Mouse (Mus musculus) midbrain, embryonic 15.5 days (tissue): ENCODE measurements around the gene Zfp119b. TPM values are rescaled to one million over a fixed set of nuclear protein-coding genes. Genes with fewer than 3 reads are reported as not detected.
"Not testable (repeated sequence)": the region's sequence is repeated elsewhere in the genome, so short reads cannot be mapped to it uniquely, and the experiment has no call there.

ENCODE experiments used
- ATAC-seq: fragments of 200-750 bp; cut with Nextera tagmentation; replicated peaks from 2 replicates; pipeline ENCODE4 v1.8.0; 2017; ENCODE audit warnings: moderate TSS enrichment
- H3K27ac ChIP-seq: fragments of 300-500 bp; sonication (generic); 2 replicates; pipeline ENCODE4 v1.5.1; 2015; ENCODE audit warnings: mild to moderate bottlenecking, inconsistent platforms
- H3K27me3 ChIP-seq: fragments of 300-500 bp; sonication (generic); replicated peaks from 2 replicates; pipeline ENCODE4 v1.6.1; 2015; ENCODE audit warnings: inconsistent platforms
- H3K36me3 ChIP-seq: fragments of 300-500 bp; sonication (generic); replicated peaks from 2 replicates; pipeline ENCODE4 v1.6.1; 2015; ENCODE audit warnings: inconsistent platforms
- H3K4me1 ChIP-seq: fragments of 300-500 bp; sonication (generic); 2 replicates; pipeline ENCODE4 v1.6.1; 2015; ENCODE audit warnings: inconsistent platforms
- H3K4me2 ChIP-seq: fragments of 300-500 bp; sonication (generic); 2 replicates; pipeline ENCODE4 v1.6.1; 2015; ENCODE audit warnings: inconsistent platforms, mild to moderate bottlenecking, moderate library complexity
- H3K4me3 ChIP-seq: fragments of 300-500 bp; sonication (generic); 2 replicates; pipeline ENCODE4 v1.5.1; 2015; ENCODE audit warnings: mild to moderate bottlenecking, inconsistent platforms
- H3K9ac ChIP-seq: fragments of 300-500 bp; sonication (generic); 2 replicates; pipeline ENCODE4 v1.6.1; 2015; ENCODE audit warnings: mild to moderate bottlenecking, inconsistent platforms
- H3K9me3 ChIP-seq: fragments of 300-500 bp; sonication (generic); 2 replicates; pipeline ENCODE4 v1.6.1; 2016; ENCODE audit warnings: inconsistent platforms
- WGBS: fragments of 180-500 bp; shearing (Covaris S2); methylation state at CpG from one replicate; pipeline ENCODE4 v1.1.7; 2015; ENCODE audit warnings: mixed read lengths; 5-methylcytosine and 5-hydroxymethylcytosine counted together
- polyA plus RNA-seq: library from polyadenylated mRNA; unstranded; fragments of >200 nt; fragmentation: Nextera tagmentation; extraction: Ambion mirVana; gene quantifications from 2 replicates; pipeline ENCODE4 v1.2.1, GENCODE M21; 2015

Zfp119b gene
- polyA plus RNA-seq, 1 experiment from 2014 or later = 10.2 TPM

DNA sequence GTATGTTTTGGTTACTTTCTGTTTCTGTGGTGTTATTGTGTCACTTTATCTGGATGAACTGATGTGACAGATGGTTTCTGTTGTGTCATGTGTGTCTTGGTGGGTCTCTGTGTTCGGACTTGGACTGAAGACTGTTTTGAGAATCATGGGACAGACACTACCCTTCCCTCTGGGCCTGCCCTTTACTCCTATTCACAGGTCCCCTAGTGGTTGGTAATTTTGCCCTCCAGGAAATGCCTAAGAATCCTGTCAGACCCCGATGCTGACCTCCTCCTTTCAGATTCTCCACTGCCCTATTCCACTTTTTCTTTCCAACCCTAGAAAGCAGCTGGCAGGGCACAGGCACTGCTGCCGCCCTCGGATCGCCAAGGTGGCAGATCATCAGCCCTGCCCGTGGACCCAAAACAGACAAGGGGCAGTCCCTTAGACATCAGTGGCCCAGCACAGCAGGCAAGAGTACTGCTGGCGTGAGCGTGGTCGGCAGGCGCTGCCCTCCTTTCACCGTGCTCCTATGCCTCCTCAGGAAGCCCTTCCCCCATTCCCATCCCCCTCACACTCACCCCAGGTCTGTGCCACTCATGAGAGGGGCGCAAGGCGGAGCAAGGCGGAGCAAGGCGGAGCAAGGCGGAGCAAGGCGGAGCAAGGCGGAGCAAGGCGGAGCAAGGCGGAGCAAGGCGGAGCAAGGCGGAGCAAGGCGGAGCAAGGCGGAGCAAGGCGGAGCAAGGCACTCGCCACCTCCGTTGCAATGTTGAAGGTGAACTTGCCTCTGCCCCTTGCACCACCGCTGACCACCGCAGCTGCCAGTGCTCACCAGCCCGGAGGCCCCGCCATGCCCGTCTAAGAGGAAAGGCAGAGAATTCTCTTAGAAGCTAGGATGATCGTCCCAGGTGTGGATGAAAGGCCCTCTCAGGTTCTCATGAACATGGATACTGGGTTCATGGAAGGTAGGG lies 17.5 kb downstream of the Zfp119b start:
- H3K9me3 ChIP-seq = no peaks in the 10 kb centered on the region
- 2% methylated on average over 33 of the region's 33 CpGs for WGBS
- peak overlapping the region; percentile 72 for H3K4me2 ChIP-seq
- peak overlapping the region; percentile 72 for H3K4me3 ChIP-seq
- no peaks in the 10 kb centered on the region for H3K27me3 ChIP-seq
- no peaks in the 10 kb centered on the region for H3K36me3 ChIP-seq
- ATAC-seq = peak; percentile 98
- H3K9ac ChIP-seq = peak overlapping the region; percentile 82
- H3K27ac ChIP-seq = peak overlapping the region; percentile 92
- H3K4me1 ChIP-seq = 0 out of 2 replicates have a peak, but pooled peaks cover 4% of the 10 kb centered on the region

DNA sequence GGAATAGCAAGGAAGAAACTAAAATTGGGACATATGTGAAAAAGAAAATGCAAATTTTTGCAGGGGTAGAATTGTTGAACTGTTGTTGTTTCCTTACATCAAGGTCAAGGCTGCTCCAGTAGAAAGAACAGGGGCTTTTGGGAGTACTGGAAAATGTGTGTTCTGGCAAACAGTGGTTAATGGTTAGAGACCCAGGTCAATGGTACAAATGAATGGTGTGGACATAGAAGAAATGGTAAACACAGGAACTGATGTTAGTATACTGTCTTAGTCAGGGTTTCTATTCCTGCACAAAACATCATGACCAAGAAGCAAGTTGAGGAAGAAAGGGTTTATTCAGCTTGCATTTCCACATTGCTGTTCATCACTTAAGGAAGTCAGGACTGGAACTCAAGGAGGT lies 42.6 kb downstream of the Zfp119b start:
- Histone ChIP-seq H3K9ac (no peak overlapping the region), H3K4me2 (no peak overlapping the region), H3K27me3 (no peaks in the 10 kb centered on the region), H3K9me3 (no peaks in the 10 kb centered on the region), H3K4me1 (no peaks in the 10 kb centered on the region), H3K27ac (no peak overlapping the region), H3K36me3 (no peaks in the 10 kb centered on the region), H3K4me3 (no peak overlapping the region)
- no peak for ATAC-seq

DNA sequence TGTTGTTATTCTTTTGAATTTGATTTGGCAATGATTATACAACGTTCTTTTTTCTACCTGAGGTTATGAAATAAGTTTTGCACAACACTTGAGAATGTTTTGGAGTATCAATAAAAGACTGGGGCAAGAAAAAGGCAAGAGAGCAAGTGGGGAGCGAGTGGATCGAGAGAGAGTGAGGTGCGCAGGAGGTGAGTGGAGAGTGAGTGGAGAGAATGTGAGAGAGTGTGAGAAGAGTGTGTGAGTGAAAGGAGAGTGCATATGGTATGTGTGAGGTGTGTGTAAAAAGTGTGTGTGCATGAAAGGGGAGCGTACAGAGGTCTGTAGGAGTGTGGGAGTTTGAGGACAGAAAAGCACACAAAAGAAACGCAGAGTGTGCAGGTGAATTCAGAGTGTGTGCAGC lies 45.2 kb downstream of the Zfp119b start:
- Histone ChIP-seq H3K4me2 (no peak overlapping the region), H3K4me1 (no peaks in the 10 kb centered on the region), H3K4me3 (no peak overlapping the region), H3K9me3 (no peaks in the 10 kb centered on the region), H3K27me3 (no peaks in the 10 kb centered on the region), H3K36me3 (no peaks in the 10 kb centered on the region), H3K9ac (no peak overlapping the region), H3K27ac (no peak overlapping the region)
- ATAC-seq = no peak
- WGBS = 78% methylated on average over 6 of the region's 6 CpGs

DNA sequence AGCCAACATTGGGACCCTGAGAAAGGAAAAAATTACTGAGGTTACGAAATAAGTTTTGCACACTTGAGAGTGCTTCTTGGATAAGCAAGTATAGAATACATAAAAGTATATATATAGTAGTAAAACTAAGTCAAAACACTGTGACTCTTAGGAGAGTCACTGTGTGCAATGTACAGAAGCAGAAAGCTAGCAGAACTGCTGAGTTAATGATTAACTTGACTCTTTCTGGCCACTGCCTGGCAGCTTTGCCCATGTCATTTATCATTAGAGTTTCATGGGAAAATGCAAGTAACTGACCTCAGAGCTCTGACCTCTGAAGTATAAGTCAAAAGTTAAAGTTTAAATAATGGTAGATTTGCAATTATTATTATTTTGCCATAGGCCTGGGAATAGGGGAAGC lies 45.6 kb downstream of the Zfp119b start:
- H3K4me1 ChIP-seq = no peaks in the 10 kb centered on the region
- no peak for ATAC-seq
- no peak overlapping the region for H3K27ac ChIP-seq
- H3K36me3 ChIP-seq = no peaks in the 10 kb centered on the region
- WGBS = 90% methylated on average over 1 of the region's 1 CpGs
- no peak overlapping the region for H3K4me3 ChIP-seq
- H3K4me2 ChIP-seq = no peak overlapping the region
- H3K9me3 ChIP-seq = no peaks in the 10 kb centered on the region
- no peaks in the 10 kb centered on the region for H3K27me3 ChIP-seq
- H3K9ac ChIP-seq = no peak overlapping the region

GRCm38 (mm10) chr17:55903087-55903486 lies 46.2 kb downstream of the Zfp119b start:
- H3K4me2 ChIP-seq = no peak overlapping the region
- peaks cover 5% of the 10 kb centered on the region; the same call in 1 of the 2 replicates for H3K9me3 ChIP-seq
- WGBS = 69% methylated on average over 2 of the region's 2 CpGs
- no peaks in the 10 kb centered on the region for H3K27me3 ChIP-seq
- no peak overlapping the region for H3K4me3 ChIP-seq
- H3K4me1 ChIP-seq = no peaks in the 10 kb centered on the region
- no peak overlapping the region for H3K9ac ChIP-seq
- H3K36me3 ChIP-seq = peaks cover 5% of the 10 kb centered on the region
- no peak for ATAC-seq
- H3K27ac ChIP-seq = no peak overlapping the region

- peak overlapping the region; percentile 89 for H3K27ac ChIP-seq
- H3K9me3 ChIP-seq, H3K27me3 ChIP-seq, H3K4me1 ChIP-seq, ATAC-seq, H3K36me3 ChIP-seq: not testable (repeated sequence)
- WGBS = 16% methylated on average over 6 of the region's 8 CpGs
- H3K4me3 ChIP-seq = peak overlapping the region; percentile 50
- H3K4me2 ChIP-seq = peak overlapping the region; percentile 55
- peak overlapping the region; percentile 31; the same call in 1 of the 2 replicates for H3K9ac ChIP-seq
These were observed 56.8 kb downstream of the Zfp119b start for GRCm38 (mm10) chr17:55892406-55892955.

Other genes starting within 250 kb of the Zfp119b start
- 7.7 and 7.9 TPM in 2 replicates for gene Pot1b, start 236.9 kb downstream of the Zfp119b start, polyA plus RNA-seq
- 0.12 and 0.15 TPM in 2 replicates for gene Adgre4, start 199.5 kb downstream of the Zfp119b start, polyA plus RNA-seq
- 12.0 and 15.3 TPM in 2 replicates for gene Zfp119a, start 70.6 kb downstream of the Zfp119b start, polyA plus RNA-seq
- 15.7 and 16.1 TPM in 2 replicates for gene Zfp959, start 57.4 kb downstream of the Zfp119b start, polyA plus RNA-seq
- 7.4 and 8.3 TPM in 2 replicates for gene Ebi3, start 3.1 kb upstream of the Zfp119b start, polyA plus RNA-seq
- gene Yju2, start 9.6 kb upstream of the Zfp119b start, polyA plus RNA-seq = 24.5 and 25.4 TPM in 2 replicates
- 209 and 217 TPM in 2 replicates for gene Shd, start 21.0 kb upstream of the Zfp119b start, polyA plus RNA-seq
- 203 and 208 TPM in 2 replicates for gene Fsd1, start 37.0 kb upstream of the Zfp119b start, polyA plus RNA-seq
- gene Stap2, start 56.1 kb upstream of the Zfp119b start, polyA plus RNA-seq = 5.8 and 6.0 TPM in 2 replicates
- gene Mpnd, start 56.2 kb upstream of the Zfp119b start, polyA plus RNA-seq = 152 and 167 TPM in 2 replicates
- 117 and 119 TPM in 2 replicates for gene Sh3gl1, start 87.1 kb upstream of the Zfp119b start, polyA plus RNA-seq
- gene Chaf1a, start 90.9 kb upstream of the Zfp119b start, polyA plus RNA-seq = 5.0 and 5.5 TPM in 2 replicates
- gene Ubxn6, start 125.5 kb upstream of the Zfp119b start, polyA plus RNA-seq = 80.2 and 85.2 TPM in 2 replicates
- 162 and 164 TPM in 2 replicates for gene Hdgfl2, start 130.1 kb upstream of the Zfp119b start, polyA plus RNA-seq
- 0.13 and 0.15 TPM in 2 replicates for gene Plin4, start 160.3 kb upstream of the Zfp119b start, polyA plus RNA-seq
- gene Plin5, start 168.1 kb upstream of the Zfp119b start, polyA plus RNA-seq = 1.9 and 2.1 TPM in 2 replicates
- gene Lrg1, start 172.5 kb upstream of the Zfp119b start, polyA plus RNA-seq = 0.12 and 0.28 TPM in 2 replicates
- gene Sema6b, start 190.8 kb upstream of the Zfp119b start, polyA plus RNA-seq = 19.0 and 21.4 TPM in 2 replicates
- 11.1 and 12.7 TPM in 2 replicates for gene Tnfaip8l1, start 213.0 kb upstream of the Zfp119b start, polyA plus RNA-seq
- 74.9 and 76.4 TPM in 2 replicates for gene Mydgf, start 234.4 kb upstream of the Zfp119b start, polyA plus RNA-seq